Comparison of ENCODE assay signal across 17 mouse cellular contexts in genomic region chr11:63246052-63246661, GRCm38 (mm10).
DNase-seq lines count a peak whose midpoint lies in the region; ATAC-seq lines count a peak whose summit lies in the region.
"Had no signal": no experiment of that assay in that cellular context is flagged by ENCODE, and none has a peak within 500 bp of the region (broad histone marks: within the 10 kb centered on the region; RNA-seq: fewer than 3 reads in every experiment).

No protein-coding gene starts in this region.

- H3K9me3 ChIP-seq in neural tube, embryonic 15.5 days (replicated peaks) = no peaks in the 10 kb centered on the region
- H3K9me3 ChIP-seq in embryonic facial prominence, embryonic 14.5 days (ENCODE audit: control insufficient read depth, low read length) = no peaks in the 10 kb centered on the region
- no peaks in the 10 kb centered on the region for H3K9me3 ChIP-seq in limb, embryonic 10.5 days (replicated peaks)
- H3K9me3 ChIP-seq: limb, embryonic 12.5 days had no signal

- no peak overlapping the region for H3K4me2 ChIP-seq in neural tube, embryonic 15.5 days
- H3K4me2 ChIP-seq in embryonic facial prominence, embryonic 14.5 days (ENCODE audit: low read depth, low read length) = no peak overlapping the region
- H3K4me2 ChIP-seq: limb, embryonic 12.5 days had no signal

- no peak overlapping the region for H3K27ac ChIP-seq in neural tube, embryonic 15.5 days (replicated peaks)
- H3K27ac ChIP-seq in embryonic facial prominence, embryonic 14.5 days (replicated peaks; ENCODE audit: low read depth, low read length) = no peak overlapping the region
- peak overlapping the region; percentile 50 for H3K27ac ChIP-seq in limb, embryonic 10.5 days
- H3K27ac ChIP-seq: gastrocnemius, adult 2 months had no signal

- peak; percentile 32 for DNase-seq in neural tube, embryonic 10.5 days (ENCODE audit: extremely low spot score, low spot score)
- peak; percentile 63 for DNase-seq in embryonic facial prominence, embryonic 14.5 days (ENCODE audit: low spot score)
- peak; percentile 65 for DNase-seq in limb, embryonic 10.5 days (ENCODE audit: low spot score)
- DNase-seq in retina, postnatal 1 day = peak; percentile 54
- DNase-seq in ovary, postnatal 14 days (ENCODE audit: low spot score) = no peak
- DNase-seq: cerebellum, postnatal 25 days; gastrocnemius, adult 2 months; heart, postnatal 10 days; kidney, adult 11 months; kidney, postnatal 25 days; liver, postnatal 0 days; spleen, adult 18-20 months had no signal

- 42% methylated on average over 9 of the region's 9 CpGs for WGBS in neural tube, embryonic 15.5 days
- WGBS in embryonic facial prominence, embryonic 14.5 days = 55% methylated on average over 9 of the region's 9 CpGs
- 43% methylated on average over 9 of the region's 9 CpGs for WGBS in limb, embryonic 10.5 days

- 0 out of 2 replicates have a peak, but pooled peaks cover 3% of the 10 kb centered on the region for H3K27me3 ChIP-seq in neural tube, embryonic 15.5 days (replicated peaks)
- no peaks in the 10 kb centered on the region for H3K27me3 ChIP-seq in embryonic facial prominence, embryonic 14.5 days (replicated peaks; ENCODE audit: control insufficient read depth, insufficient read depth, low read length)
- peaks cover 8% of the 10 kb centered on the region; the same call in 1 of the 2 replicates for H3K27me3 ChIP-seq in limb, embryonic 10.5 days (ENCODE audit: low read depth, poor library complexity, severe bottlenecking)

- peaks cover 15% of the 10 kb centered on the region for H3K4me1 ChIP-seq in neural tube, embryonic 15.5 days
- H3K4me1 ChIP-seq in embryonic facial prominence, embryonic 14.5 days (ENCODE audit: control insufficient read depth, insufficient read depth, low read length) = no peaks in the 10 kb centered on the region; the same call in 1 of the 2 replicates
- H3K4me1 ChIP-seq in limb, embryonic 10.5 days = peaks cover 47% of the 10 kb centered on the region

- no peaks in the 10 kb centered on the region for H3K36me3 ChIP-seq in neural tube, embryonic 15.5 days
- H3K36me3 ChIP-seq in embryonic facial prominence, embryonic 14.5 days (ENCODE audit: control insufficient read depth, insufficient read depth, low read length) = no peaks in the 10 kb centered on the region
- no peaks in the 10 kb centered on the region for H3K36me3 ChIP-seq in limb, embryonic 10.5 days
- H3K36me3 ChIP-seq: limb, embryonic 12.5 days had no signal

- no peak overlapping the region for H3K9ac ChIP-seq in neural tube, embryonic 15.5 days (replicated peaks)
- H3K9ac ChIP-seq in embryonic facial prominence, embryonic 14.5 days (ENCODE audit: low read depth, low read length) = no peak overlapping the region
- H3K9ac ChIP-seq: limb, embryonic 12.5 days; liver, postnatal 0 days had no signal

- no peak overlapping the region for H3K4me3 ChIP-seq in neural tube, embryonic 15.5 days (replicated peaks)
- no peak overlapping the region for H3K4me3 ChIP-seq in embryonic facial prominence, embryonic 14.5 days (ENCODE audit: low read depth, low read length)
- H3K4me3 ChIP-seq in limb, embryonic 10.5 days = no peak overlapping the region
- H3K4me3 ChIP-seq: erythroblast, embryonic 14.5 days; gastrocnemius, adult 2 months; limb, embryonic 12.5 days had no signal

- ATAC-seq in neural tube, embryonic 15.5 days (ENCODE audit: low FRiP score) = no peak
- ATAC-seq in embryonic facial prominence, embryonic 14.5 days (ENCODE audit: low read depth) = no peak
- ATAC-seq in granulocyte monocyte progenitor cell, adult 5-6 weeks (replicated peaks; ENCODE audit: poor library complexity, severe bottlenecking) = no peak
- ATAC-seq in erythroid progenitor cell, adult 5-6 weeks (replicated peaks; ENCODE audit: low FRiP score, poor library complexity, severe bottlenecking) = no peak
- ATAC-seq: liver, postnatal 0 days had no signal
